Mouse (Mus musculus): ENCODE data around the gene Unc5c.

DNA sequence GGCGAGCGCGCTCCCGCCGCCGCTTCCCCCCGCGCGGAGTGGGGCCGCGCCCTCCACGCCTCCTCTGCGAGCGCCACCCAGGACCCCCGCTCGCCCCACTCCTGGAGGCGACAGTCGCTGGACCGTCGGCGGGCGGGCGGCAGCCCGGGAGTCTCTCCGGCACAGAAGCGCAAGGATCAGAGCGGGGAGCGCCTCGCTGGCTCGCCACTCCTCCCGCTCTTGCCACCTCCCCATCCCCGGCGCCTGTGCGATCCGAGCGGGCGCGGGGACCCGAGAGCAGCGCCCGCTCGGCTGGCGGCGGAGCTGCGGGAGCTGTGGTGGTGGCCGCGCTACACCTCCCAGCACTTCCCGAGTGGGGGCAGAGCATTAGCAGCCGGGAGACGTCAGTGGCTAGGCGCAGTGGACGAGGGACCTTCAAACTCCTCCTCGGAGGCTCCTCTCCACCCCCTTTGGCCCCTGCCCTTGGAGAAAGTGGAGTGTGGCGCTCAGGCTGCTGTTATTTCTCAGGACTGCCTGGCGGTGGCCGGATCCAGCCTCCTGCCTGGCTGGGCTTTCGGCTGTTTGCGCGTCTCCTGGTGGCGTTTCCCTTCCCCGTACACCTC lies at the start of gene Unc5c:
- TF ChIP-seq ELF1 (IDR thresholded peaks at IDR 0.05; ENCODE audit: low read depth, low read length) (no peak), TCF12 (IDR thresholded peaks at IDR 0.05; ENCODE audit: low read depth, low read length) (no peak), CTCF (IDR thresholded peaks at IDR 0.05 in 2 of 3, conservative IDR thresholded peaks at IDR 0.05 in 1 of 3; ENCODE audit: control insufficient read depth in 1 of 3, insufficient read depth in 1 of 3, low read depth in 2 of 3, low read length in 3 of 3, poor library complexity in 1 of 3, severe bottlenecking in 1 of 3) (no peak), USF1 (IDR thresholded peaks at IDR 0.05; ENCODE audit: low read depth, low read length) (no peak), POLR2A (IDR thresholded peaks at IDR 0.05; ENCODE audit: control insufficient read depth in 1 of 2, insufficient read depth in 1 of 2, low read depth in 1 of 2, low read length in 2 of 2, poor library complexity in 1 of 2) (no peak), KAT2A (conservative IDR thresholded peaks at IDR 0.05; ENCODE audit: low read depth, low read length) (no peak), MXI1 (IDR thresholded peaks at IDR 0.05; ENCODE audit: low read depth, low read length) (no peak)
